Mouse (Mus musculus) cerebellum, adult 2 months (tissue): ENCODE measurements around the gene Slc25a12.

Experiments
- CTCF ChIP-seq: fragments of 200-500 bp; IDR thresholded peaks from 2 replicates; pipeline ENCODE4 v1.5.1; 2011; ENCODE audit warnings: low read depth, mild to moderate bottlenecking, control low read depth, low read length, moderate library complexity, borderline replicate concordance; ENCODE audit not compliant: insufficient read depth
- POLR2A ChIP-seq: fragments of 200-500 bp; IDR thresholded peaks from 2 replicates; pipeline ENCODE4 v1.6.1; 2011; ENCODE audit warnings: low read length, control low read depth, borderline replicate concordance; ENCODE audit not compliant: insufficient read depth

GRCm38 (mm10) chr2:71340126-71340525 is 27.4 kb downstream of the Slc25a12 start:
- no peak for TF ChIP-seq CTCF
- no peak for TF ChIP-seq POLR2A
